Mouse (Mus musculus) erythroblast, embryonic 14.5 days (primary cell): Measurements from ENCODE around the gene Golt1a. TPM values are rescaled to one million over a fixed set of nuclear protein-coding genes. Genes with fewer than 3 reads are reported as not detected.

Experiments
- H3K27me3 ChIP-seq: 2 replicates; pipeline ENCODE4 v1.6.1; 2012; ENCODE audit warnings: inconsistent platforms; ENCODE audit not compliant: control insufficient read depth
- H3K36me3 ChIP-seq: 2 replicates; pipeline ENCODE4 v1.6.1; 2012; ENCODE audit warnings: mild to moderate bottlenecking, inconsistent platforms; ENCODE audit not compliant: control insufficient read depth
- H3K4me1 ChIP-seq: 2 replicates; pipeline ENCODE4 v1.6.1; 2012; ENCODE audit warnings: inconsistent platforms; ENCODE audit not compliant: control insufficient read depth
- H3K4me3 ChIP-seq: replicated peaks from 2 replicates; pipeline ENCODE3; 2012; ENCODE audit warnings: moderate library complexity, mild to moderate bottlenecking, inconsistent platforms
- H3K9me3 ChIP-seq: 2 replicates; pipeline ENCODE4 v1.6.1; 2012; ENCODE audit warnings: low read length, inconsistent platforms, mixed read lengths; ENCODE audit not compliant: control insufficient read depth
- GATA1 ChIP-seq: IDR thresholded peaks from 2 replicates; pipeline ENCODE4 v1.6.1; 2012; ENCODE audit warnings: low read length, inconsistent platforms, mixed read lengths
- TAL1 ChIP-seq: IDR thresholded peaks from 3 replicates; pipeline ENCODE4 v1.6.1; 2012; ENCODE audit warnings: low read length, inconsistent platforms, mixed read lengths
- polyA plus RNA-seq: library from polyadenylated mRNA; stranded (reverse); fragments of >175 nt; gene quantifications from 2 replicates; pipeline ENCODE4 v1.2.3, GENCODE M21; 2012

Gene Golt1a
- polyA plus RNA-seq, 1 experiment = not detected

GRCm38 (mm10) chr1:133350210-133350609 is 40.6 kb downstream of the Golt1a start, which contains the start of gene Ren1:
Ren1 (plus strand) TSS chr1:133350510.
- H3K4me3 ChIP-seq = no peak within 1 kb of the TSS
- TF ChIP-seq GATA1 = no peak
- no peak for TF ChIP-seq TAL1
- H3K27me3 ChIP-seq = peaks cover 6% of the 10 kb centered on the region
- H3K36me3 ChIP-seq = no peaks in the 10 kb centered on the region
- no peaks in the 10 kb centered on the region for H3K4me1 ChIP-seq
- no peaks in the 10 kb centered on the region for H3K9me3 ChIP-seq

DNA sequence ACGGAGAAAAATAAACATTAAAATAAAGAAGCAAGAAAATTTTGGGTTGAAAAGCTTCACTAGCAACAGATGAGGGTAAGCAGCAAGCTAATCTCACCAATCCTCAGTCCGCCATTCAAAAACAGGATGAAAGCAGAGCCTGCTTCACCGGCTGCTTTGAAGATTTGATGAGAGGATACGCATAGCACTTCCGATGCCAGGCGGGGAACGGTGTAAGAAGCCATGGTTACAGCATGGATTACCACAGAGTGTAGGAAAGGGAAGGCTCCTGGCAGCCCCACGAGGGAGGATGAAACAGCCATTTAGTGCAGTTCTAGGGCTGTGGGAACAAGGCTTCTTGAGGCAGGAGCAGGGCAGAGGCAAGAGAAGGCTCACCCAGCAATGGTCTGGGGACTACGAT is 42.2 kb downstream of the Golt1a start:
- H3K4me3 ChIP-seq = no peak overlapping the region
- H3K9me3 ChIP-seq = no peaks in the 10 kb centered on the region
- H3K36me3 ChIP-seq = no peaks in the 10 kb centered on the region
- no peaks in the 10 kb centered on the region for H3K4me1 ChIP-seq
- peaks cover 6% of the 10 kb centered on the region for H3K27me3 ChIP-seq
- TF ChIP-seq TAL1 = no peak
- no peak for TF ChIP-seq GATA1

DNA sequence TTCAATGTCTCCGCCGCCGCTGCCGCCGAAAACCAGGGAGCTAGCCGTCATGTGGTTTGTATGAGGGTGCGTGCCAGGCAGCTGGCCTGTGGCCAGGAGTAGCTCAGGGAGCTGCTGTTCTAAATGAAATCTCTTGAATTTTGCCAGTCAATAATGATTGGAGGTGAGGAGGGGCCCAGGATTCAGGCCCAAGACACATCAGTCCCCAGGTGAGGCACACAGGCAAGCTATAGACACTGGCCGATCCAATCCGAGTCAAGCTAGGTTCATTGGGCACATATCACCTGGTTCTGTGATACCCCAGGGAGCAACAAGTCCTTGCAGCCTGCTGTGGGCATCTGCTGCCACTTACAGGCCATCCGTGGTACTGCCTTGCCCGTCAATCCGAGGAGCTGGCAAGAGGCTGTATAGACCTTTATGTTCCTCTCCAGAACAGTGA is 43.8 kb downstream of the Golt1a start:
- H3K36me3 ChIP-seq = no peaks in the 10 kb centered on the region
- TF ChIP-seq GATA1 (no peak), TAL1 (no peak)
- H3K9me3 ChIP-seq = no peaks in the 10 kb centered on the region
- no peaks in the 10 kb centered on the region for H3K4me1 ChIP-seq
- peaks cover 6% of the 10 kb centered on the region for H3K27me3 ChIP-seq
- H3K4me3 ChIP-seq = no peak overlapping the region

GRCm38 (mm10) chr1:133355469-133355868 is 45.9 kb downstream of the Golt1a start:
- Histone ChIP-seq H3K4me1 (no peaks in the 10 kb centered on the region), H3K36me3 (no peaks in the 10 kb centered on the region), H3K4me3 (no peak overlapping the region), H3K27me3 (peaks cover 6% of the 10 kb centered on the region), H3K9me3 (no peaks in the 10 kb centered on the region)
- no peak for TF ChIP-seq GATA1
- TF ChIP-seq TAL1 = no peak

- H3K27me3 ChIP-seq = peaks cover 6% of the 10 kb centered on the region
- no peaks in the 10 kb centered on the region for H3K4me1 ChIP-seq
- TF ChIP-seq TAL1 = no peak
- TF ChIP-seq GATA1 = no peak
- H3K4me3 ChIP-seq = no peak overlapping the region
- H3K36me3 ChIP-seq = no peaks in the 10 kb centered on the region
- H3K9me3 ChIP-seq = no peaks in the 10 kb centered on the region
Observed at GRCm38 (mm10) chr1:133355912-133356311, 46.3 kb downstream of the Golt1a start.

GRCm38 (mm10) chr1:133356330-133356729 is 46.7 kb downstream of the Golt1a start:
- peaks cover 6% of the 10 kb centered on the region for H3K27me3 ChIP-seq

DNA sequence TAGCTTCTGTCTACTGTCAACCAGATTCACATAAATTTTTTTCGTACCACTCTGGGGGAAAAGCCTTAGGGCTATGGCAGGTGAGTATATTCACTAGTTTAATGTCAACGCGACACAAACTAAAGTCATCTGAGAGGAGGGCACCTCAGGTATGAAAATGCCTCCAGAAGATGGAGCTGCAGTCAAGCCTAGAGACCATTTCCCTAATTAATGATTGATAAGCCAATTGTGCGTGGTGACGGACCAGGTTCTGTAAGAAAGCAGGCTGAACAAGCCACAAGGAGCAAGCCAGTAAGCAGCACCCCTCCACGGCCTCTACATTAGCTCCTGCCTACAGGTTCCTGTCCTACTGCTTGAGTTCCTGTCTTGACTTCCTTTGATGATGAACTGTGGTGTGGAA is 51.4 kb downstream of the Golt1a start:
- Histone ChIP-seq H3K36me3 (no peaks in the 10 kb centered on the region), H3K4me3 (no peak overlapping the region), H3K9me3 (no peaks in the 10 kb centered on the region), H3K27me3 (peaks cover 37% of the 10 kb centered on the region), H3K4me1 (peaks cover 9% of the 10 kb centered on the region)
- no peak for TF ChIP-seq TAL1
- no peak for TF ChIP-seq GATA1

More at GRCm38 (mm10) chr1:133356330-133356729, 46.7 kb downstream of the Golt1a start:
- H3K9me3 ChIP-seq = no peaks in the 10 kb centered on the region
- H3K36me3 ChIP-seq = no peaks in the 10 kb centered on the region
- TF ChIP-seq TAL1 = no peak
- TF ChIP-seq GATA1 = no peak
- H3K4me1 ChIP-seq = no peaks in the 10 kb centered on the region
- no peak overlapping the region for H3K4me3 ChIP-seq

- no peaks in the 10 kb centered on the region for H3K9me3 ChIP-seq
- H3K27me3 ChIP-seq = peaks cover 42% of the 10 kb centered on the region
- H3K36me3 ChIP-seq = no peaks in the 10 kb centered on the region
- H3K4me1 ChIP-seq = peaks cover 9% of the 10 kb centered on the region
- no peak overlapping the region for H3K4me3 ChIP-seq
- TF ChIP-seq GATA1 = no peak
- TF ChIP-seq TAL1 = no peak
Observed at GRCm38 (mm10) chr1:133362103-133362502, 52.5 kb downstream of the Golt1a start.

DNA sequence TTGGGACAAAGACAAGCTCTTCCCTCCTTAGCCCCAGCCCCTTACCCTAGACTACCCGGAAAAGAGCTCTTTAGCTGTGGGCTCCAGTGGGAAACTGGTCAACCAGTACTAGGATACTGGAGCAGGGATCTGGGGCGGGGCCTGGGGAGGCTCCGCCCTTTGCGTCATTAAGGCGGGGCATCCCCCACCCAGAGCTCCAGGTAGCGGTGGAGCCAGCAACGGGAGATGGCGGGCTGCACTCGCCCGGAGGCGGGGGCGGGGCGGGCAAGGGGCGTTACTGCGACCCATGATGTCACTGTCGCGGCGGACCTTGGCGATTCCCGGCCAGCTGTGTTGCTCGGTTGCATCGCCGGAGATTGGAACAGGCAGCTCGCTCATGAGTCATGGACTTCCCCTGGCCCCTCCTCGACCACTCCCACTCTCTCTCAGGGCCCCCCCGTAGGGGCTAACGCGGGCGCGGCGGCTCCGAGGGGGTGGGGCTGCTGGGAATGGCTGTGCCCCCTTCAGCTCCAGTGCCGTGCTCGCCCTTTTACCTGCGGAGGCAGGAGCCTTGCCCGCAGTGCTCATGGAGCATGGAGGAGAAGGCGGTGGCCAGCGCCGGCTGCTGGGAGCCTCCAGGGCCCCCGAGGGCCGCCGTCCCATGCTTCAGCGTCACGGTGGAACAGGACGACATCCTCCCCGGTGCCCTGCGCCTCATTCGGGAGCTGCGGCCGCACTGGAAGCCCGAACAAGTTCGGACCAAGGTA is 53.8 kb downstream of the Golt1a start, which contains the start of gene Etnk2:
TSS of gene Etnk2 (plus strand) at position 297 of the 746 bp plus-strand sequence.
- Histone ChIP-seq H3K4me1 (peaks cover 9% of the 10 kb centered on the region), H3K9me3 (no peaks in the 10 kb centered on the region), H3K4me3 (peak within 1 kb of the TSS; percentile 54), H3K36me3 (no peaks in the 10 kb centered on the region), H3K27me3 (peaks cover 42% of the 10 kb centered on the region)
- TF ChIP-seq TAL1 (no peak), GATA1 (no peak)
